Mouse (Mus musculus): ENCODE measurements around the gene Znfx1.
A peak's percentile ranks its signal among the peaks of the same experiment; 100 is the strongest.

The Znfx1 gene

DNA sequence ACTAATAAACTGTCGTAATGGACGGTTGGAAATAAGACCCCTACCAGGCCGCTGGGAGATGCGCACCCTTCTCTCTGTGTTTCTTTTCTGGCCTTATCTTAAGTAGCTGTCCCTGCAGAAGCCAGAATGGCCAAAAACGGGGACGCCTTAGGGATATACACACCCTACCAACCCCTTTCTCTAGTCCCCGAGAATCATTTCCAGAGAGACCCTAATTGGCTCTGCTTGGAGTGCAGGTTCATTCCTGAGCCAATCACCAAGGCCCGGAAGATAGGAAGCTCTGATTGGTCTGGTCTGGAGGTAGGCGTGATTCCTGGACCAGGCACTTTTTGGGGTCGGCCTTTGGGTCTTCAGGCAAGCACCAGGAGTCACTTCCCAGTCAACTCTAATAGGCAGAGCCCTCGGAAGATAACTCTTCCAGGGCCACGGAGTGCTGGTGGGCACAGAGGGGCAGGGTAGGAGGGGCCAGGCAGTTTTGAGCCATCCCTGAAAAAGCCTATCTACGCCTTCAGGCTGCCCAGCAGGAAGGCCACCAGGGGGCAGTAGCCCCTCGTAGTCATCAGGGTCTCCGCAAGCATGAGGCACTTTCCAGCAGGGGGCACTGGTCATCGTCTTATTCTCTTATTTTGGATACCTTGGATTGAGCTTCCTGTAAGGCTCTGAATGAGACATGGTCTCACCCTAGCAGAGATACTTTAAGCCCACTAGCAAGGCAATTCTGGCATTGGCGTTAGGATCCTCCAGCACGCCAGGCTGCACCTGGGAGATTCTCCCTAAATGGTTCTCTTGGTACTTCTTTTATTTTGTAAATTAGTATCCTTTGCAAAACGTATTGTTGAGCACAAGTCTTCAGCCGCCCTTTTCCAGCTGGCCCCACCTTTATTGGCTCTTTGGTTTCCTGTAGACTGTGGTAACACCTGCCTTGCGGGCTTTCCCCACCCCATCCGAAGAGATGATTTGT, 9.1 kb upstream of the Znfx1 start:
- peak; percentile 91 to 95 for DNase-seq

GRCm38 (mm10) chr2:167071266-167071640, 8.4 kb upstream of the Znfx1 start:
- no peak for DNase-seq

DNA sequence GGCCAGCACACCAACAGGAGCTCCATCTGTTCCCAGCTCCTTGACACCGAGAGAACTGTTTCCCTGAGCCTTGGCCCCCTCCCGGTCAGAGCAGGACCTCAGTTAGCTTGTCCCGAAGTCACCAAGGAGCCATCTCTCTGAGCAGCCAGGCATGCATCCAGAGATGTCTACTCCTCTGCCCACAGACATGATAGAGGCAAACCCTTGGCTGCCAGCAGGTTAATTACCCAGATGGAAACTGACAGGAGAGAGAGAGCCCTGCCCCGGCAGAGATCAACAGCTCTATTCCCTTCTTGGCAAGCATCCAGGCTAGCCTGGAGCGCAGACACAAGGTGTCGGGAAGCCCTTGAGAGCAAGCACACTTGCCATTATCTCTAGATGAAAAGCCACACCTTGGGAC, 7.5 kb upstream of the Znfx1 start:
- DNase-seq: no peak

DNA sequence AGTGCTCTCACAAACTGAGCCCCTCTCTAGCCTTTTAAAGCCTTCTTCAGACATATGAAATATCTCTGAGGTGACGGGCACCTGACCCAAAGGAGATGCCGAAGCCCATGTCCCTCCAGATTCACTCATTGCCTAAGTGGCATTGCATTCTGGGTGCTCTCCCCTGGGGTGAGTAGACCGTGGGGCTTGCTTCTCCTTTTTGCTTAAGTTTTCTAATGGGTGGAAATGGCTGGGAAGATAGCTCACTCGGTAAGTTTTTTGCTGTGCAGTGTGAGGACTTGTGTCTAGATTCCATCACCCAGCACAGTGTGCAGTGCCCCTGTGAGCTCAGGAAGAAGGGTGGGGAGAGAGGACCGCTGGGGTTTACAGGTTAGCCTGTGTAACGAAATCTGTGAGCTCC, 4.8 kb upstream of the Znfx1 start:
- no peak for DNase-seq

GRCm38 (mm10) chr2:167066528-167067516, 4.0 kb upstream of the Znfx1 start:
- no peak for DNase-seq

DNA sequence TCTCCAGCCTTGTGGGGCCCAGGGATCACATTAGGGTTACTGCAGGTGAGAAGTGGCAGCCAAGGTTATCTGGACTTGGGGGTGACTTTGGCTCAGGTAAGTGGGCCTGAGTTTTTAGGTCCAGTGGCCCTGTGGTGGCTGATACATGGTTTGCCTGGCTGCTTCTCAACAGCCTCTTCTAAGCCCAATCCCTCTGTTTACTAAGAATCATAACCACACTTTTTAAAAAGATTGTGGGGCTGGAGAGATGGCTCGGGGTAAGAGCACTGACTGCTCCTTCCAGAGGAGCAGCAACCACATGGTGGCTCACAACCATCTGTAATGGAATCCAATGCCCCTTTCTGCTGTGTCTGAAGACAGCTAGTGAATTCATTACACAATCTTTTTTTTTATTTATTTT, 3.2 kb upstream of the Znfx1 start:
- DNase-seq: no peak

DNA sequence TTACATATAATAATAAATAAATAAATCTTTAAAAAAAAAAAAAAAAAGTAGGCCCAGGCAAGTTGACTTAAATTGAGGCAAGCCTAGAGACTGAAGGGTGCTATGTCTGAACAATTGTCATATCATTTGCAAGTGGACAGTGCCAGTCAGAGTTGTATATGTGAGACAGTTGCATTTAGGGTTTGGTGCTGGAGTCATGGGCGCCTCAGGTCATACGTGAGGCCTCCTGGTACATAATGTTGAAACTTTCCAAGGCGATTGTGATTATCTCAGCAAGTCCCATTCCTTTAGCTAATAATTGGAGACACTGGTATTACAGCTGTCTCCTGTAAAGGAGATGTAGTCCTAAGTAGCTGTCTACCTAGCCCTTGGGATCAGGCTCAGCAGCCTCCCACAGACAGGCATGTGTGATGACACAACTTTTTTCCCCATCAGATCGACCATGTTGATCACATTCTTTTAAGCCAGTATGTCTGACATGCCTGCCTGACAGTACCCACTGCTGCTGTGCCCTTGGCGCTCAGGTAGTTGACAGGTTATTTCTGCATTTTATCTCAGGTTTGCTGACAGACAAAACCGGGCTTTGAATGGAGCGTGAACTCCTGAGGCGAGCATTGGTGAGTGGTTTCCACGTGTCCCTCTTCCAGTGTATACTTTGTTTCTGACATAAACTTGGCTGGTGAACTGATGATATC, 1.9 kb upstream of the Znfx1 start:
- DNase-seq: no peak

- DNase-seq: no peak
These were observed 1.2 kb upstream of the Znfx1 start for GRCm38 (mm10) chr2:167063906-167064496.

DNA sequence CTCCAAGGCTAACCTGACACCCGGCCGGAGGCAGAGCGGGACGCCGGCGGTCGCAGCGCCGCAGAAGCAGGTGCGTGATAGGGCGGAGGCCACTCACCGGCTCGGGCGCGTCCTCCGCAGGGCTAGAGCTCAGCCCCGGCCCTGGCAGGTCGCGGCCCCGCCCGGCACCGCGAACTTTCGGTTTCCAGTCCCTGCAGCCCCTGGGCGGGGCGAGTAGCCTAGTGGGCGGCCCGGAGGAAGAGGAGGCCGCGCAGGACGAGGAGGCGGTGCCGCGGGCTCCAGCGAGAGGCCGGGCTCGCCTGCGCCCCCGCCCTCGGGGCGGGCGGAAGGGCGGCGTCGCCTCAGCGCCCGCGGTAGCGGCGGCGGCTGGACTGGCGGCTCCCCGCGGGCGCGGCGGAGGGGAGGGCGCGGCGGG, 311 bp downstream of the Znfx1 start:
- peak; percentile 96 to 99 for DNase-seq

- no peak for DNase-seq
These were observed 1.3 kb downstream of the Znfx1 start for GRCm38 (mm10) chr2:167061381-167062034.

GRCm38 (mm10) chr2:167060761-167061160, 2.1 kb downstream of the Znfx1 start:
- DNase-seq: no peak

GRCm38 (mm10) chr2:167060360-167060759, 2.5 kb downstream of the Znfx1 start:
- DNase-seq: no peak

GRCm38 (mm10) chr2:167059960-167060359, 2.9 kb downstream of the Znfx1 start:
- DNase-seq: no peak

DNA sequence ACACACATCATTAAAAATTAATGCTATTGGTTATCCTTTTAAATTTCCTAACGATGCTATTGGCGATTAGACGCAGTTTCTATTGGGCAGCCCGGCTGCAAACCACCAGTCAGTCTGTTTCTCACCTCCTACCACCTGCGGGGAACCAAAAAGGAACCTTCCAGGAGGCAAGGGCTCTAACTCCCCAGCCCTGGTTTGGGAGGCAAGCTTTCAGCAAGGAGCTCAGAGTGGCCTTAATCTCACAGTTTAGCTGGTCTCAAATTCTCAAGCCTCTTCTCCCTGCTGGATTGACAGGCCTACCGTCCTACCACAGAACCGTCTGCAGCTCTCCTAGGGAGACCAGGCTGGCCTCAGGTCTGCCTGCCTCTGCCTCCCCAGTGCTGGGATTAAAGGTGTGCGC, 3.3 kb downstream of the Znfx1 start:
- no peak for DNase-seq

DNA sequence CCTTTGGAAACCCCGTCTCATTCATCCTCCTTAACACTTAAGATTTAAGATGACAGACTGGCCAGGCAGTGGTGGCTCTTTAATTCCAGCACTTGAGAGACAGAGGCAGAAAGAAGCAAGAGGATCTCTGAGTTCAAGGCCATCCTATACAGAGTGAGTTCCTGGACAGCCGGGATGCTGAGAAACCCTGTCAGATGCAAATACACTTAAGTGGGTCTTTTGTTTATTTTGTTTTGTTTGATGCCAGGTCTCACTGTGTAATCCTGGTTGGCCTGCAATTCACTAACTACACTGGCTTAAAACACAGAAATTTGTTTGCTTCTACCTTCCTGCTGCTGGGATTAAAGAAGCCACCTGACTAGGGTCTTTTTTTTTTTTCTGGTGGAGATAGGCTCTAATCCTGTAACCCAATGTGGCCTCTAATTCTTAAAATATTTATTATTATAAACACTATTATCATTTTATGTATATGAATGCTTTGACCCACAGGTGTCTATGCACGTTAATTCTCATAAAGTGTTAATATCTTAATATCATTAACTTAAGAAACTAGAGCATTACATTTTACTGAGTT, 3.9 kb downstream of the Znfx1 start:
- DNase-seq: no peak

- DNase-seq: no peak
These were observed 4.6 kb downstream of the Znfx1 start for GRCm38 (mm10) chr2:167058201-167058600.

DNA sequence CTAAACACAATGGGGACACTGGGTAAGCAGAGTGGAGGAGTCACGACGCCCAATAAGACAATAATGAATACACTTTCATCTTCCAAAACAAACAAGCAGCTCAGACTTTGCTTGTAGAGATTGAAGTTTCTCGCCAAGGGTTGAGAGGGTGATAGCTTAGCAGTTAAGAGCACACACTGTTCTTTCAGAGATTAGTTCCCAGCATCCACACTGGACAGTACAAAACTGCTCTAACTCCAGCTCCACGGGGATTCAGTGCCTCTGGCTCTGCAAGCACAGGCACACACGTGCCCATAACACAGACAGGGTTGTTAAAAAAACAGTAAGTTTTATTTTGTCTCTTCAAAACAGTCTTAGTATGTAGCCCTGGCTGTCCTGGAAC, 5.9 kb downstream of the Znfx1 start:
- no peak for DNase-seq

DNA sequence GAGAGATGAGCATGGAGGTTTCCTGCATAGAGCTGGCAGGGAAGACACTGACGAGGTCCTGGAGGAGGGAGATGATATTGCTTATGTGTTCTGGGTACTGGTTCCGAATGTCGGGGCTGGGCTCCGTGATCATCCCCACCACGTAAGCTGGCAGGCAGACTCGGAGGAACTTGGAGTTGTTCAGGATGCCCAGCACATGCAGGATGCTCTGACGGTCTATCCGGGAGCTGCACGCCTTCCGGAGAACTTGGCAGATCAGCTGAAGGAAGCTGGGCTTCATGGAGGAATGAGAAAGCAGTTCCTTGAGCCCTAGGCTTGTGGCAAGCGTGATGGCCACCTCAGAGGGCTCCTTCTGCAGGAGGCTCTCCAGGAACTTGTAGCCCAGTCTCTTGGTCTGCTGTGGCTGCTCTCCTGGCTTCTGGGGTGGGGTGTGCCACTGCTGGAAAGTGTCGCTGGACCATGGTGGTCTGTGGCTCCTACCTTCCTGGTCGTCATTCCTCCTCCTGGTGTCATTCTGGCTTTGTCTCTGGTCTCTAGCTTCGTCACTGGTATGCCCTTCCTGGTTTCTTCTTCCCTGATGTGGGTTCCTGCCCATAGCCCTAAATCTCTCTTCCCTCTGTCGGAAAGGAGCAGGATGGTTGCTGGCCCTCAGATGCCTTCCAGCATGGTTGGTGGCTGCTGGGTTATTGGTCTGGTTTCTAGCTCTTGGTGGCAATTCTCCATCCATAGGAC, 6.4 kb downstream of the Znfx1 start:
- DNase-seq: no peak

DNA sequence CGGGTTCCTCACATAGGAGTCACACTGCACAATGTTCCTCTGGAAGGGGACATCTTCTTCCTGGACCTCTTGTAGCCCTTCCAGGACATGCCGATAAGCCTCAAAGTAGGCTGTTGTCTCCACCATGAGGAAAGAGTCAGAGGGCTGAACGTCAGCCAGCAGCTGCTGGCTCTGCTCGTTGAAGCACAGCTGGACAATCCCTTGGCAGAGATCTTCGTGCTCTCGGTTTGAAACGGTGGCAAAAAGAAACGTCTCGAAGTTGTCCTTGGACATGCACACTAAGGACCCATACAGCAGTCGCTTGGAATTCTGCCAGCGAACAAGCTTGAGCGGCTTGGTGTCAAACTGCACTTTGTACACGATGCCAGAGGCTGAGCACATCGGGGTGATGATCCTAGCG, 7.4 kb downstream of the Znfx1 start:
- peak; percentile 61 to 83 for DNase-seq

- no peak for DNase-seq
These were observed 9.5 kb downstream of the Znfx1 start for GRCm38 (mm10) chr2:167053127-167053844.

All from lung, postnatal 4 days (tissue).